Mouse (Mus musculus): ENCODE data around the gene Fam78a. TPM values are rescaled to one million over a fixed set of nuclear protein-coding genes. Genes with fewer than 3 reads are reported as not detected.

Gene Fam78a
- 1 to 10 TPM; 9.0 to 9.7 TPM for total RNA-seq (2021)
- long read RNA-seq, experiment 1, full-length matches to known transcripts = 1 of 6 reads
- long read RNA-seq, experiment 1, partial matches to known transcripts = 3 of 6 reads
- long read RNA-seq, experiment 1, other reads (novel, unspliced or antisense) = 2 of 6 reads
- long read RNA-seq, experiment 2, full-length matches to known transcripts = 2 of 6 reads
- long read RNA-seq, experiment 2, partial matches to known transcripts = 3 of 6 reads
- long read RNA-seq, experiment 2, other reads (novel, unspliced or antisense) = 1 of 6 reads

GRCm38 (mm10) chr2:32084111-32084871 is at the start of gene Fam78a:
Gene Fam78a (minus strand): TSS chr2:32084857.
- intact Hi-C loops (cut with DNase I) = loop anchor here (5.0 kb wide), 1 partner anchor 48 kb away; no protein-coding TSS in a partner anchor
- Histone ChIP-seq H3K4me3 (peak within 1 kb of the TSS; percentile 65), H3K27ac (peak within 1 kb of the TSS; percentile 87)
- DNase-seq (ENCODE audit: extremely low spot score in 1 of 2, low spot score in 2 of 2) = peak; percentile 52 to 57
- TF ChIP-seq CTCF (IDR thresholded peaks at IDR 0.05) = no peak

GRCm38 (mm10) chr2:32134039-32134438 is 49.4 kb upstream of the Fam78a start:
- peak; percentile 100 for TF ChIP-seq CTCF (IDR thresholded peaks at IDR 0.05)
- Histone ChIP-seq H3K4me3 (no peak overlapping the region), H3K27ac (no peak overlapping the region)
- intact Hi-C loops (cut with DNase I) = loop anchor here (5.0 kb wide), 3 partner anchors 52 to 153 kb away; partner anchors contain the start of genes Fam78a, Golga2 and Swi5
- peak; percentile 84 to 89 for DNase-seq (ENCODE audit: extremely low spot score in 1 of 2, low spot score in 2 of 2)

- no peak overlapping the region for H3K4me3 ChIP-seq
- intact Hi-C loops (cut with DNase I) = loop anchor here (5.0 kb wide), 3 partner anchors 50 to 155 kb away; partner anchors contain the start of genes Fam78a, Golga2 and Swi5
These were observed 47.9 kb upstream of the Fam78a start for GRCm38 (mm10) chr2:32132567-32132992.

GRCm38 (mm10) chr2:32131866-32132566 is 47.4 kb upstream of the Fam78a start:
- no peak overlapping the region for H3K27ac ChIP-seq
- DNase-seq (ENCODE audit: extremely low spot score in 1 of 2, low spot score in 2 of 2) = no peak
- intact Hi-C loops (cut with DNase I) = loop anchor here (2.0 to 5.0 kb wide), 4 partner anchors 50 to 215 kb away; partner anchors contain the start of genes Fam78a, Golga2 and Swi5
- no peak for TF ChIP-seq CTCF (IDR thresholded peaks at IDR 0.05)
- no peak overlapping the region for H3K4me3 ChIP-seq

More at GRCm38 (mm10) chr2:32132567-32132992, 47.9 kb upstream of the Fam78a start:
- DNase-seq (ENCODE audit: extremely low spot score in 1 of 2, low spot score in 2 of 2) = no peak
- no peak for TF ChIP-seq CTCF (IDR thresholded peaks at IDR 0.05)
- H3K27ac ChIP-seq = no peak overlapping the region

GRCm38 (mm10) chr2:32131205-32131834 is 46.7 kb upstream of the Fam78a start:
- no peak for TF ChIP-seq CTCF (IDR thresholded peaks at IDR 0.05)
- no peak overlapping the region for H3K4me3 ChIP-seq
- H3K27ac ChIP-seq = no peak overlapping the region
- DNase-seq (ENCODE audit: extremely low spot score in 1 of 2, low spot score in 2 of 2) = no peak
- intact Hi-C loops (cut with DNase I) = loop anchor here (2.0 to 5.0 kb wide), 4 partner anchors 49 to 215 kb away; partner anchors contain the start of genes Fam78a, Golga2 and Swi5

DNA sequence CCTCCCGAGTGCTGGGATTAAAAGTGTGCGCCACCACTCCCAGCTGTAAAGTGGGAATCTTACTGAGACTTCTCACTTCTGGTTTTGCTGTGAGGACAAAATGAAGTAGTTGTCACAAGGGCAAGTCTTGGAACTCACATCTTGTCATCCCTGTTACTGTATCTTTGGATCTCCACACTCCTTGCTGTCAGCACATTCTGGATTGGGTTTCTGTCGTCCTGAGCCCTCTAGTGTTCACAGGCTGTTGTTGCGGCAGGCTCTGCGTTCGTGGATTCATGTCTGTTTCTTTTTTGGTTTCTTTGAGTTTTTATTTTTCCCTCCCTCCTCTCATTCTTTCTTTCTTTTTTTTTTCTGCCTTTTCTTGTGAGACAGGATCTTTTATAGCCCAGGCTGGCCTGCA is 45.8 kb upstream of the Fam78a start:
- peak; percentile 50 to 59 for DNase-seq (ENCODE audit: extremely low spot score in 1 of 2, low spot score in 2 of 2)
- intact Hi-C loops (cut with DNase I) = loop anchor here (2.0 to 5.0 kb wide), 4 partner anchors 48 to 214 kb away; partner anchors contain the start of genes Fam78a, Golga2 and Swi5

GRCm38 (mm10) chr2:32129383-32130074 is 44.9 kb upstream of the Fam78a start:
- DNase-seq (ENCODE audit: extremely low spot score in 1 of 2, low spot score in 2 of 2) = no peak
- TF ChIP-seq CTCF (IDR thresholded peaks at IDR 0.05) = no peak
- Histone ChIP-seq H3K4me3 (no peak overlapping the region), H3K27ac (no peak overlapping the region)
- intact Hi-C loops (cut with DNase I) = loop anchor here (2.0 to 5.0 kb wide), 4 partner anchors 47 to 213 kb away; partner anchors contain the start of genes Fam78a, Golga2 and Swi5

More for the DNA sequence above, 45.8 kb upstream of the Fam78a start:
- peak; percentile 84 for TF ChIP-seq CTCF (IDR thresholded peaks at IDR 0.05)
- H3K27ac ChIP-seq = no peak overlapping the region
- no peak overlapping the region for H3K4me3 ChIP-seq

- Histone ChIP-seq H3K4me3 (no peak overlapping the region), H3K27ac (no peak overlapping the region)
- DNase-seq (ENCODE audit: extremely low spot score in 1 of 2, low spot score in 2 of 2) = no peak
- intact Hi-C loops (cut with DNase I) = no loop called here
- no peak for TF ChIP-seq CTCF (IDR thresholded peaks at IDR 0.05)
These were observed 43.8 kb upstream of the Fam78a start for GRCm38 (mm10) chr2:32128536-32128841.

GRCm38 (mm10) chr2:32127653-32128535 is 43.2 kb upstream of the Fam78a start:
- Histone ChIP-seq H3K4me3 (no peak overlapping the region), H3K27ac (no peak overlapping the region)
- TF ChIP-seq CTCF (IDR thresholded peaks at IDR 0.05) = no peak
- no peak for DNase-seq (ENCODE audit: extremely low spot score in 1 of 2, low spot score in 2 of 2)
- intact Hi-C loops (cut with DNase I) = no loop called here

DNA sequence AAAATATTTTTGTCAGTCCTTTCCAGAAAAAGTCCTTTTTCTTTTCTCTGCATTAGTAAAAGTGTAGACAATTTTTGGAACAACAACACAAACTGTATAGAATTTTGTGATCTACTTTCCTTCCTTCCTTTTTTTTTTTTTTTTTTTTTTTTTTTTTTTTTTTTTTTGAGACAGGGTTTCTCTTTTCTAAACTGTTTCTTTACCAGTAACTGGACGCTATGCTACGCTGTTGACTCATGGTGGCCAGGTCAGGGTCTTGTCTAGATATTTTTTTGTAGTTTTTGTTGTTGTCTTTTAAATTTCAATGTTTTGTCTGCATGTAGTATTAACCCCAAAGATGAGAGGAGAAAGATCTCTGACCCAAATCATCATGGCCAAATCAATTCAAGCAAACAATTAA is 37.1 kb upstream of the Fam78a start:
- H3K27ac ChIP-seq = no peak overlapping the region
- DNase-seq (ENCODE audit: extremely low spot score in 1 of 2, low spot score in 2 of 2) = no peak
- intact Hi-C loops (cut with DNase I) = no loop called here
- no peak for TF ChIP-seq CTCF (IDR thresholded peaks at IDR 0.05)
- no peak overlapping the region for H3K4me3 ChIP-seq

Measured in left cerebral cortex, adult 2 months (tissue).